Mouse (Mus musculus) Muller cell, postnatal 12 days (primary cell): ENCODE measurements around the gene Gm5415.
"Not testable (repeated sequence)": the region's sequence is repeated elsewhere in the genome, so short reads cannot be mapped to it uniquely, and the experiment has no call there.

ENCODE experiments used
- DNase-seq: peaks from one replicate; pipeline ENCODE4 v3.0.0-alpha.2; 2015; ENCODE audit errors: inconsistent ontology term

Gene Gm5415

GRCm38 (mm10) chr1:32547194-32547593 lies at the start of gene Gm5415:
TSS of gene Gm5415 (minus strand) at chr1:32547294.
- not testable (repeated sequence) for DNase-seq

- no peak for DNase-seq
Observed at GRCm38 (mm10) chr1:32568901-32569300, 21.8 kb upstream of the Gm5415 start.

GRCm38 (mm10) chr1:32553925-32554324 lies 6.8 kb upstream of the Gm5415 start:
- DNase-seq: peak; percentile 71

GRCm38 (mm10) chr1:32553459-32553858 lies 6.4 kb upstream of the Gm5415 start:
- no peak for DNase-seq

DNA sequence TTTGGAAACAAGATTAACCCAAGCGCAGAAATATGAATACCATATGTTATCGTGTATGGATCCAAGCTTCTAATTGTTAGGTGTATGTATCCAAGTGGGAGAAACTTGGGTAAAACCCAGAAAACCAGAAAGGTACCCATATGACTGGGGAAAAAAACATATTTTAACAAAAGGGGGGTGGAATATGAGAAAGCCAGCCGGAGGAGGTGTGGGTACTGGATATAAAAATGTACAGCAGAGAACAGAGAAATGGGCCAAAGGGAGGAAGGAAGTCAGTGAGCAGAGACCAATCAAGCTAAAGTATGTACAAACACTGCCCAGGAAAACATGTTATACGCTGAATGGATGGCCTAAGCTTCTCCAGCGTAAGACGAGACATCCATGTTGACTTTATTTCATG lies 43.7 kb downstream of the Gm5415 start:
- no peak for DNase-seq
